Mouse (Mus musculus): ENCODE results near the gene Hist1h3i.
A peak's percentile ranks its signal among the peaks of the same experiment; 100 is the strongest.

Gene Hist1h3i

DNA sequence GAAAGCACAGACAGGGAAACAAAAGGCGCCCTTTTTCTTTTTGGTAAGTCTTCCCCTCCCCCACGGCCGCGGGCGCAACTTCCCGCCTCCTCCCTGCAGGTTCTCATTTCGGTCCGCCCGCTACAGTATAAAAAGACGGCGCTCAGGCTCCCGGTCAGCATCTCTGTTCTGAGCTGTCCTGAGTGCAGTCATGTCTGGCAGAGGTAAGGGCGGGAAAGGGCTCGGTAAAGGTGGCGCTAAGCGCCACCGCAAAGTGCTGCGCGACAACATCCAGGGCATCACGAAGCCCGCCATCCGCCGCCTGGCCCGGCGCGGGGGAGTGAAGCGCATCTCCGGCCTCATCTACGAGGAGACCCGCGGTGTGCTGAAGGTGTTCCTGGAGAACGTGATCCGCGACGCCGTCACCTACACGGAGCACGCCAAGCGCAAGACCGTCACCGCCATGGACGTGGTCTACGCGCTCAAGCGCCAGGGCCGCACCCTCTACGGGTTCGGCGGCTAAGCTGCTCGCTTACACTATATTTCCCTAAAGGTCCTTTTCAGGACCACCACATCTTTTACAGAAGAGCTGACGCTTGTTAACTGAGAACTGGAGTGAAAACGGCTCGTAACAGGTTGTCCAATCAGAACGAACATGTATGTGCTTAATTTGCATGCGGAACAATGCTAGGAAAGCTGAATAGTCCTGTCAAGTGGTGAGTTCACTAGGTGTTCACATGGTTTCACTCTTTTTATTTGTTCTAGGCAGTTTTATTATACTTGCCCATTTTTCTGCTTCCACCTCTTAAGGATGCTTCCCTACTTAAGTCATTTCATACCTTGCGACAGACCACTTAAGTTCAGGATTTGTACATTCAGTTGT is 48.0 kb downstream of the Hist1h3i start, which contains the start of gene Hist1h4j:
TSS of gene Hist1h4j (plus strand) at position 159 of the 862 bp plus-strand sequence.
- peak in 1 of 2 experiments; percentile 60 for DNase-seq (ENCODE audit: low read depth in 2 of 2, low spot score in 2 of 2)

DNA sequence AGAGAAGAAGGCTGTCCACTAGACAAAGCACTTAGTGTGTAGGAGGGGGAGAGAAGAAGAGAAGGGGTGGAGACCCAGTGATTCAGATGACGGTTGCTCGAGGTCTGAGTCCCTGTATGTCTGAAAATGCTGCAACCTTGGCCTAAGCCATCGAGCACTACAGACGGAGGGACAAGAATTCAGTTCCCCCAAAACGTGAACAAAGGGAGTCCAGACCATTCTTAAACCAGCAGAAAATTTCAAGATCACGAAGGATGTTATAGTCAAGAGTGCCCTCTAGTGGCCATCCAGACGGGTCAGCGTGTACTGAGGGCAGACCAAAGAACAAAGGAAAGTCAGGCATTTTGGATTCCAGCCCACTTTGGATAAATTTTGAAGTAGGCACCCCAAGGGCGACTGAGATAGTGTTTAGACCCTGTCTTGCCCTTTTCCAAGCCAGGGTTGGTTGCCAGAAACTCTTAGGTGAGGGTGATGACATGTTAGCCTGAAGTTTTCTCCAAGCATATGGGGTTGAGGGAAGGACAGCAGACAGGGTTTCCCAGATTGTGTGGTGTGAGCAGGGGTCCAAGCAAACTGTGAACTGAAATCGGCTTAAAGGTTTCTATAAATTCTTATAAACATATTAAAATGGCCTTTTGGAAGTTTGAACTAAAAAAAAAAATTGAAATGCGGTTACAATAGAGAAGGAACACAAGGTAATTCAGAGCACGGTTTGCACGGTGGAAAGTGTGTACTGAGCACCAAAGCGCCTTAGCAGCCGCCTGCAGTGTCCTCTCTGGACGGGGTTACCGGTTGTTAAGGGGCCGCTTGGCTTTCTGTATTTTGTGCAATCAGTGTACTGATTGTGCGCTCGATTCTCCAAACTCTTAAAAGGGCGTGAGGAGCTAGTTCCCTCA is 48.9 kb downstream of the Hist1h3i start:
- peak; percentile 70 to 79 for DNase-seq (ENCODE audit: low read depth in 2 of 2, low spot score in 2 of 2)

DNA sequence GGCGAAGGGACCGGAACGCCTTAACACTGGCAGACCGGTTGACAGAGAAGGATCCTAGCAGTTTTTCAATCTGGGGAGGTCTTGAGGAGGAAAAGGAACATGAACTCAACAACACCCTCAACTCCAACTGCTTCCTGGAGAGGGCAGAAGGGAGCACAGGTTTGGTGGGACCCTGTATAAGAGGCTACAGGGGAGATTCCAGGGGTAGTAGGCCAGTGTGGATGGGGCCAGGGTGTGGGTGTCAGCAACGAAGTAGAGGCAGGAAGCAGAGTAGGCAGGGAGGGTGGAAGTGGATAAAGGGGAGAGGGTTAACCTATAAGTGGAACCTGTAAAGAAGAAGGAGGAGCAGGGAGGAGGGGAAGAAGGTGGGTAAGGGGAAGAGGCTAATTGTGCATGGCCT is 49.7 kb downstream of the Hist1h3i start:
- DNase-seq (ENCODE audit: low read depth in 2 of 2, low spot score in 2 of 2) = no peak
